Mouse (Mus musculus) spleen, postnatal 10 days (tissue): ENCODE measurements around the gene Olfr196.
"Not testable (repeated sequence)": the region's sequence is repeated elsewhere in the genome, so short reads cannot be mapped to it uniquely, and the experiment has no call there.

Experiments
- DNase-seq, 2 experiments: peaks; one replicate each; pipeline ENCODE4 v3.0.0; 2021 to 2022; ENCODE audit warnings: low spot score in 2 of 2

The Olfr196 gene

GRCm38 (mm10) chr16:59170354-59170753, at the start of gene Olfr196:
Gene Olfr196, minus strand, starts transcription at chr16:59170454.
- no peak for DNase-seq

DNA sequence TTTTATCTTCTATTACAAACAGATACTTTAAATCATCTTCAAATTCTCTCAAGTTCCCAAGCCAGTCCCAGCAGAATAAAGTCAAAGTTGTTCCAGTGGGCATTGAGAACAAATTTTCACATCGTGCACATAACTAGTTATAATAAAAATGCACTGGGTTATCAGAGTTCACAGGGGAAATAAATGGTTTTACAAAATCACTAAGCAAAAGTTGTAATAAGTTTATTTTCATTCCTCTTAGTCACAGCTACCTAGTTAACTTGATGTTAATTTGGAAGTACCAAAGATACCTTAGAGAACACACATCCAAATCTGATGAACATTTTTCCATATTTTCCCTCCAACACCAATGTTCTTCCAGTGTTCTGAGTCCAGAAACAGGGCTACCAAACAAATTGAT, 49.4 kb upstream of the Olfr196 start, which contains the start of gene Olfr199:
TSS of gene Olfr199 (minus strand) at position 101 of the 400 bp plus-strand sequence.
- DNase-seq = not testable (repeated sequence)

GRCm38 (mm10) chr16:59217861-59218260, 47.6 kb upstream of the Olfr196 start:
- DNase-seq = not testable (repeated sequence)

- DNase-seq = not testable (repeated sequence)
Measured at GRCm38 (mm10) chr16:59203433-59203832, 33.2 kb upstream of the Olfr196 start, which contains the start of gene Olfr198. Gene Olfr198, minus strand, starts transcription at chr16:59203533.

GRCm38 (mm10) chr16:59151996-59152395, 18.3 kb downstream of the Olfr196 start:
- no peak for DNase-seq

DNA sequence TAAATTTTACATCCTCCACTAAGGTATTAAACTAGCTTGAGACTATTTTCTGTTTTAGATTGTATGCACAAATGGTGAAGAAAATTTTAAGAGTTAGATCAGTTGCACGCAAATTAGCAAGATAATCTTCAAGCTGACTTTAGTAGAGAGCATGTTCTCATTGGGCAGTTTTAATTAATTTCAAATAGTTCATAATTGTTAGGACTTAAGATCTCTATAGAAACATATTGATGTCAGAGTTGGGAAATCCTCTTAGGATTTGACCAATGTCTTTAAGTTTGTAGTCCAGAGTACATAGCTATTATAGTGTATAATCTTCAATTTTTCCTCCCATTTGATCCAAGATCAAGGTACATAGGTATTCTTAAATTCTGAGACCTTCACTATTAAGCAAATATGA, 23.5 kb downstream of the Olfr196 start, which contains the start of gene Olfr195:
TSS of gene Olfr195 (plus strand) at position 301 of the 400 bp plus-strand sequence.
- no peak for DNase-seq

DNA sequence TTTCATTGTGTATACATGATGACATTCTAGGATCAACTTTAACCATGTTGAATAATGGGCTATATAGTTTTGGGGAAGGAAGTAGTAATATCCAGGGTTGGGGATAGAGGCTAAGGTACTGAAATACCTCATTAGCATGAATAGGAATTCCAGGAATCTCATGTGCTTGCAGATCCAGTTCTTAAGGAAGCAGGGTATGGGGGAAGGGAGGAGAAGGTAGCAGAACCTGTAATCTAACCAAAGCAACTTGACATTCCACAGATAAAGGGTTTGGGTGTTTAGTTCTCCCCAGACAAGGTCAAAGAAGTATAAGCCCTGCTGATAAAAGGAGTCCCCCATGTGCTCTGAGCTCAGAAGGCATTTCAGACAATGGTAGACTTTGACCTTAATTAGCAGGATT, 29.1 kb downstream of the Olfr196 start:
- DNase-seq = no peak

DNA sequence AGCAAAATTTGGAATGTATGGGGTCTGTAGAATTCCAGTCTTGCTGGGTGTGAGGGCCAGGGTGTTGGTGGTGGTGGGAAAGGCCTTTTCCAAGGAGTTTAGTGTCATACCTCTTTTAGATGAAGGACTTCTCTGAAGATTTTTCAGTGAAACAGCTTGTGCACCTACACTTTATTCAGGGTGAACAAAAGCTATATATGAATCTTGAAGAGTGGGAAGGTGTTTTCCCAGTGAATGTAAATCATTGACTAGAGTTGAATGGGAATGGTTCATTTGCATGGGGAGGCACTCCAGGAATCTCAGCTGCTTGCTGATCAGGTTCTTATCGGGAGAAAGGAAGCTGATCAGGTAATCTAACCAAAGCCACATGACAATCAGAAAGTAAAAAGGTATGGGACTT, 39.5 kb downstream of the Olfr196 start:
- no peak for DNase-seq

- DNase-seq = no peak
Measured at GRCm38 (mm10) chr16:59120969-59121368, 49.3 kb downstream of the Olfr196 start, which contains the start of gene Olfr194. Gene Olfr194, minus strand, starts transcription at chr16:59121069.
